Mouse (Mus musculus) bone marrow macrophage, adult 2 months (primary cell): Measurements from ENCODE around the gene 1700021F07Rik.

ENCODE experiments used
- CTCF ChIP-seq: IDR thresholded peaks from 2 replicates; pipeline ENCODE4 v1.5.1; 2012; ENCODE audit warnings: low read depth, mild to moderate bottlenecking, low read length, moderate library complexity
- POLR2A ChIP-seq: IDR thresholded peaks from 2 replicates; pipeline ENCODE4 v1.6.1; 2012; ENCODE audit warnings: mild to moderate bottlenecking, low read depth, low read length, borderline replicate concordance

- peak; percentile 59; the same call in 1 of the 2 replicates for TF ChIP-seq CTCF
- no peak for TF ChIP-seq POLR2A
These were observed 39.6 kb downstream of the 1700021F07Rik start for GRCm38 (mm10) chr2:173561851-173562442.
